Mouse (Mus musculus) testis, adult 2 months (tissue): ENCODE data around the gene Tlr9. TPM values are rescaled to one million over a fixed set of nuclear protein-coding genes. Genes with fewer than 3 reads are reported as not detected.

Source experiments
- H3K27ac ChIP-seq: fragments of 200-500 bp; 2 replicates; pipeline ENCODE4 v1.5.1; 2012; ENCODE audit warnings: low read depth, low read length; ENCODE audit not compliant: control insufficient read depth, insufficient read depth
- H3K27me3 ChIP-seq: fragments of 200-500 bp; 2 replicates; pipeline ENCODE4 v1.6.1; 2012; ENCODE audit warnings: mild to moderate bottlenecking, low read length, moderate library complexity; ENCODE audit not compliant: control insufficient read depth, insufficient read depth
- H3K36me3 ChIP-seq: fragments of 200-500 bp; 2 replicates; pipeline ENCODE4 v1.6.1; 2012; ENCODE audit warnings: mild to moderate bottlenecking, low read length; ENCODE audit not compliant: control insufficient read depth, insufficient read depth
- H3K4me1 ChIP-seq: fragments of 200-500 bp; 2 replicates; pipeline ENCODE4 v1.6.1; 2012; ENCODE audit warnings: low read length; ENCODE audit not compliant: control insufficient read depth, insufficient read depth
- H3K4me3 ChIP-seq: fragments of 200-500 bp; 2 replicates; pipeline ENCODE4 v1.5.1; 2012; ENCODE audit warnings: low read depth, mild to moderate bottlenecking, low read length, moderate library complexity, mixed read lengths; ENCODE audit not compliant: control insufficient read depth
- CTCF ChIP-seq: fragments of 200-500 bp; IDR thresholded peaks from 2 replicates; pipeline ENCODE4 v1.5.1; 2012; ENCODE audit warnings: low read depth, mild to moderate bottlenecking, inconsistent platforms, low read length, moderate library complexity; ENCODE audit not compliant: control insufficient read depth, insufficient read depth, insufficient replicate concordance
- POLR2A ChIP-seq: fragments of 200-500 bp; IDR thresholded peaks from 2 replicates; pipeline ENCODE4 v1.6.1; 2012; ENCODE audit warnings: low read depth, mild to moderate bottlenecking, inconsistent platforms, low read length, moderate library complexity; ENCODE audit not compliant: control insufficient read depth
- polyA plus RNA-seq: library from polyadenylated mRNA; depleted of rRNA; stranded (reverse); fragments of >200 nt; gene quantifications from 2 replicates; pipeline ENCODE4 v1.2.3, GENCODE M21; 2012

The Tlr9 gene
- polyA plus RNA-seq, 1 experiment, result 2.7 TPM

GRCm38 (mm10) chr9:106227790-106228429 is 5.5 kb downstream of the Tlr9 start:
- Histone ChIP-seq H3K36me3 (no peaks in the 10 kb centered on the region), H3K27ac (peak overlapping the region; percentile 23), H3K27me3 (no peaks in the 10 kb centered on the region), H3K4me3 (no peak overlapping the region), H3K4me1 (peaks cover 7% of the 10 kb centered on the region)
- TF ChIP-seq CTCF (no peak), POLR2A (no peak)

- peaks cover 7% of the 10 kb centered on the region for H3K4me1 ChIP-seq
- TF ChIP-seq POLR2A (no peak), CTCF (no peak)
- H3K27me3 ChIP-seq, result no peaks in the 10 kb centered on the region
- H3K4me3 ChIP-seq, result no peak overlapping the region
- no peaks in the 10 kb centered on the region for H3K36me3 ChIP-seq
- peak overlapping the region; percentile 72 for H3K27ac ChIP-seq
Observed at GRCm38 (mm10) chr9:106230051-106230733, 7.8 kb downstream of the Tlr9 start.

- H3K4me3 ChIP-seq, result no peak overlapping the region
- H3K27me3 ChIP-seq, result no peaks in the 10 kb centered on the region
- H3K36me3 ChIP-seq, result no peaks in the 10 kb centered on the region
- H3K4me1 ChIP-seq, result peaks cover 4% of the 10 kb centered on the region
- 0 out of 2 replicates have a peak, but pooled peaks have one; percentile 9 for TF ChIP-seq CTCF
- TF ChIP-seq POLR2A, result no peak
- H3K27ac ChIP-seq, result peak overlapping the region; percentile 72
Observed at GRCm38 (mm10) chr9:106230734-106231106, 8.3 kb downstream of the Tlr9 start.

GRCm38 (mm10) chr9:106231220-106231619 is 8.8 kb downstream of the Tlr9 start:
- TF ChIP-seq CTCF (no peak), POLR2A (no peak)
- Histone ChIP-seq H3K4me1 (no peaks in the 10 kb centered on the region; the same call in 1 of the 2 replicates), H3K27me3 (no peaks in the 10 kb centered on the region), H3K4me3 (no peak overlapping the region), H3K27ac (0 out of 2 replicates have a peak overlapping the region, but pooled peaks have one; percentile 1), H3K36me3 (no peaks in the 10 kb centered on the region)

GRCm38 (mm10) chr9:106231816-106232215 is 9.4 kb downstream of the Tlr9 start:
- H3K27ac ChIP-seq, result no peak overlapping the region
- no peaks in the 10 kb centered on the region for H3K36me3 ChIP-seq
- peaks cover 2% of the 10 kb centered on the region; the same call in 1 of the 2 replicates for H3K4me1 ChIP-seq
- no peaks in the 10 kb centered on the region for H3K27me3 ChIP-seq
- no peak overlapping the region for H3K4me3 ChIP-seq
- TF ChIP-seq POLR2A (no peak), CTCF (no peak)

GRCm38 (mm10) chr9:106232956-106233355 is 10.6 kb downstream of the Tlr9 start:
- TF ChIP-seq CTCF (no peak), POLR2A (no peak)
- Histone ChIP-seq H3K27ac (peak overlapping the region; percentile 37; the same call in 1 of the 2 replicates), H3K27me3 (no peaks in the 10 kb centered on the region), H3K4me3 (no peak overlapping the region), H3K4me1 (peaks cover 2% of the 10 kb centered on the region; the same call in 1 of the 2 replicates), H3K36me3 (no peaks in the 10 kb centered on the region; the same call in 1 of the 2 replicates)

- Histone ChIP-seq H3K36me3 (no peaks in the 10 kb centered on the region; the same call in 1 of the 2 replicates), H3K4me3 (no peak overlapping the region), H3K4me1 (peaks cover 2% of the 10 kb centered on the region; the same call in 1 of the 2 replicates), H3K27ac (no peak overlapping the region), H3K27me3 (no peaks in the 10 kb centered on the region)
- TF ChIP-seq CTCF, result no peak
- no peak for TF ChIP-seq POLR2A
Observed at GRCm38 (mm10) chr9:106233953-106234352, 11.6 kb downstream of the Tlr9 start.
